Mouse (Mus musculus): ENCODE results near the gene Chil1. TPM values are rescaled to one million over a fixed set of nuclear protein-coding genes. Genes with fewer than 3 reads are reported as not detected.

Gene Chil1
- polyA plus RNA-seq, 1 experiment from 2014 or later, result 0.96 TPM

DNA sequence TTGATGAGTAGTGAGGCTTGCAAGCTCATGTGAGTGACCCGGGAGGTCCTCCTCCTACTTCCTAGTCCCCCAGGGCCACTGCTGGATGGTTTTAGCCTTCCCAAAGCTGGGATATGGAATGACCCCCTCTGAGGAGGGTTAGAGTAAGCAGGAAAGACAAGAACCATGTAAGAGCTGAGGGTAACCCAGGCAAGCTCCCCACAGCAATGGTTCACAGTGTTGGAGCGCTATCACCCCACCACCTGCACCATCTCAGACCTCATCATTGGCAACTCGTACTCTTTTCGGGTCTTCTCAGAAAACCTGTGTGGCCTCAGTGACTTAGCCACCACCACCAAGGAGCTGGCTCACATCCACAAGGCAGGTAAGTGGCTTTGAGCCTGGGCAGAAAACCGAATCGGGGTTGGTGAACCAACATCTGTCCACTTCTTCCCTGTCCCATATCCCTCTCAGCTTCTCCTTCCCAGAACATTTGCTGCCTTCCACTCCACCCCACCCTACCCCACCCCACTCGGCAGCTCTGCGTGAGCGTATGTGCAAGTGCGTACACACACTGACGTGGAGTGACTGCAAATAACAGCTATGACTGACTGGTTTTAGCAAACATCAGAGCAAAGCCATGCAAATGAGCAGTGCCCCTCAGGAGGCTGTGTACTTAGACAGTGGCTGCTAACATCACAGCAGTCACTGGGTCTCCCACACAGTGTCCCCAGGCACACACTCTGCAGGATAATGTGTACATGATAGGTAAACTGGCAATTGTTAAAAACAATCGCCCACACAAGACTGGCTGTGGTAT, 16.4 kb downstream of the Chil1 start:
- no peak overlapping the region for H3K4me3 ChIP-seq
- DNase-seq (ENCODE audit: low spot score), result no peak
- 90% methylated on average over 12 of the region's 12 CpGs for WGBS
- no peaks in the 10 kb centered on the region for H3K9me3 ChIP-seq
- H3K4me1 ChIP-seq, result peaks cover 41% of the 10 kb centered on the region
- H3K27me3 ChIP-seq (replicated peaks; ENCODE audit: low read depth, poor library complexity, severe bottlenecking), result no peaks in the 10 kb centered on the region; the same call in 1 of the 2 replicates
- no peak overlapping the region; the same call in 1 of the 2 replicates for H3K27ac ChIP-seq (replicated peaks)
- H3K36me3 ChIP-seq (replicated peaks), result no peaks in the 10 kb centered on the region

DNA sequence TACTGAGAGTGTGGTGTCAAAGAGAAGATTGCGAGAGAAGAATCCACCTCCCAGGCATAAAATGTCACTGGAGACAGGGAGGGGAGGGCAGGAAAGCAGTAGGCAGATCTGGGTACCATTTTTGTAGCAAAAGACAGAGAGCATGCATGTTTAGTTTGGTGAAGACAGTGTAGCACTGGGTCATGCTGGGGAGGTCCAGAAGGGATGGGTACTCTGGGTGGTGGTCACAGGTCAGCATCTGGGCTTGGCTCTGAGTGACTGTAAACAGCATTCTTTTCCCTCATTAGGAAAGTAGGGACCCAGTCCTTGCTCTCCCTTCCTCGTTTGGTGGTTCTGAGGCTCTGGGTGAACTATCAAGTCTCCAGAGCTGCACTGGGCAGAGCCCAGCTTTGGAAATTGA, 18.5 kb downstream of the Chil1 start:
- 58% methylated on average over 2 of the region's 2 CpGs for WGBS
- Histone ChIP-seq H3K9me3 (no peaks in the 10 kb centered on the region), H3K36me3 (replicated peaks) (no peaks in the 10 kb centered on the region), H3K4me1 (peaks cover 20% of the 10 kb centered on the region), H3K27me3 (replicated peaks; ENCODE audit: low read depth, poor library complexity, severe bottlenecking) (no peaks in the 10 kb centered on the region; the same call in 1 of the 2 replicates), H3K4me3 (no peak overlapping the region), H3K27ac (replicated peaks) (no peak overlapping the region)
- DNase-seq (ENCODE audit: low spot score), result no peak

- no peaks in the 10 kb centered on the region for H3K9me3 ChIP-seq
- H3K4me1 ChIP-seq, result peaks cover 16% of the 10 kb centered on the region
- H3K27ac ChIP-seq (replicated peaks), result no peak overlapping the region
- no peak overlapping the region for H3K4me3 ChIP-seq
- DNase-seq (ENCODE audit: low spot score), result no peak
- no peaks in the 10 kb centered on the region for H3K36me3 ChIP-seq (replicated peaks)
- no peaks in the 10 kb centered on the region for H3K27me3 ChIP-seq (replicated peaks; ENCODE audit: low read depth, poor library complexity, severe bottlenecking)
- 86% methylated on average over 6 of the region's 6 CpGs for WGBS
Observed at GRCm38 (mm10) chr1:134200998-134201686, 19.2 kb downstream of the Chil1 start.

DNA sequence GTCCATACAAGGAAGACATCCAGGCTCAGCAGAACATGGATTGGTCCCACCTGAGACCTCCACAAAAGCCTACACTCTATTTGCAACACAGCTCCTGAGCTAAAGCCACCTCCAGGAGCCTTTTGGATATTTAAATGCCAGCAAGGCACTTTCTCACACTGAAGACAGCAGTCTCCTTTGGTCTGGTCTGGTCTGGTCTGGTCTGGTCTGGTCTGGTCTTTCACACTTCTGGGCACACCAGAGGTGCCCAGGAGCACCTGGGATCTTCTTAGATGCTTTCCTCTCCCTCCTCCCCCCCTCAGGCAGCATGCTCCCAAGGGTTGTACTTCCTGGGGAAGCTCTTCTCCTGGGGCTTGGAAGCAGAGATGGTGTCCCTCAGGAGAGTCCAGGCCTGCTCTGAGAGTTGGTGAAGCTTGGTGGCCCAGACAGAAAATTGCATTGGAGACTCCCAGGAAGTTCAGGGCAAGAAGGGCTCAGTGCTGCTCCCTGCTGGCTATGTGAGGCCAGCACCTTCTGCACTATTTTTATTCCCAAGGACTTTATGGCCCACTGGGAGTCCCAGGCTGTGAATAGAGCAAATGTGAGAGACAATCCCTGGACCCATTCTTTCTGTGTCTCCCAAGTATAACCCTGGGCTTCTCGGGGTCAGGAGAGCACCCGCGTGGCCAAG, 19.9 kb downstream of the Chil1 start:
- Histone ChIP-seq H3K27ac (replicated peaks) (no peak overlapping the region), H3K4me3 (no peak overlapping the region), H3K36me3 (replicated peaks) (no peaks in the 10 kb centered on the region), H3K4me1 (peaks cover 17% of the 10 kb centered on the region), H3K9me3 (no peaks in the 10 kb centered on the region), H3K27me3 (replicated peaks; ENCODE audit: low read depth, poor library complexity, severe bottlenecking) (no peaks in the 10 kb centered on the region)
- no peak for DNase-seq (ENCODE audit: low spot score)
- WGBS, result 39% methylated on average over 3 of the region's 3 CpGs

DNA sequence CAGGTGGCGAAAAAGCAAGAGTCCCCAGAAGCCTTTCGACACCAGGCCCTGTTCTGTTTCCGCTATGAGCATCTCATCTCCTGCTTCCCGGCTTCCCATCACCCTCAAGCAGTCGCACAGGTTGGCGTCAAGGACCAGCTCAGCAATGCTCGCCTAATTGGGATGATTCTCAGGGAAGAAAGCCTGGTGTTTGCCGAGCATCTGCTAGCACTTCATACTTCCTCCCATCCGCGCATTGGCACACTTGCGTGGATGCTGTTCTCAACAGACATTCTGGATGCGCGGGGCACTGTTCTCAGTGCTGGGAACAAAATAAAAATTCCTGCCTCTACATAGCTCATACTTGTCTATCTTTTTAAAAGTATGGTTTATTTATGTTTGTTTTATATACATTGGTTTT, 22.3 kb downstream of the Chil1 start:
- DNase-seq (ENCODE audit: low spot score), result no peak
- H3K27ac ChIP-seq (replicated peaks), result no peak overlapping the region
- no peaks in the 10 kb centered on the region for H3K9me3 ChIP-seq
- H3K36me3 ChIP-seq (replicated peaks), result no peaks in the 10 kb centered on the region
- H3K4me3 ChIP-seq, result no peak overlapping the region
- no peaks in the 10 kb centered on the region for H3K27me3 ChIP-seq (replicated peaks; ENCODE audit: low read depth, poor library complexity, severe bottlenecking)
- peaks cover 12% of the 10 kb centered on the region for H3K4me1 ChIP-seq
- 87% methylated on average over 13 of the region's 13 CpGs for WGBS

GRCm38 (mm10) chr1:134205296-134206018, 23.5 kb downstream of the Chil1 start:
- Histone ChIP-seq H3K36me3 (replicated peaks) (no peaks in the 10 kb centered on the region), H3K4me1 (peaks cover 18% of the 10 kb centered on the region), H3K27me3 (replicated peaks; ENCODE audit: low read depth, poor library complexity, severe bottlenecking) (no peaks in the 10 kb centered on the region), H3K4me3 (no peak overlapping the region), H3K27ac (replicated peaks) (no peak overlapping the region), H3K9me3 (no peaks in the 10 kb centered on the region)
- no peak for DNase-seq (ENCODE audit: low spot score)
- WGBS, result 63% methylated on average over 9 of the region's 9 CpGs

- Histone ChIP-seq H3K27me3 (replicated peaks; ENCODE audit: low read depth, poor library complexity, severe bottlenecking) (no peaks in the 10 kb centered on the region), H3K27ac (replicated peaks) (no peak overlapping the region), H3K36me3 (replicated peaks) (no peaks in the 10 kb centered on the region), H3K4me1 (peaks cover 24% of the 10 kb centered on the region), H3K4me3 (no peak overlapping the region), H3K9me3 (no peaks in the 10 kb centered on the region)
- WGBS, result 49% methylated on average over 5 of the region's 5 CpGs
- DNase-seq (ENCODE audit: low spot score), result no peak
Observed at GRCm38 (mm10) chr1:134206085-134206484, 24.1 kb downstream of the Chil1 start.

DNA sequence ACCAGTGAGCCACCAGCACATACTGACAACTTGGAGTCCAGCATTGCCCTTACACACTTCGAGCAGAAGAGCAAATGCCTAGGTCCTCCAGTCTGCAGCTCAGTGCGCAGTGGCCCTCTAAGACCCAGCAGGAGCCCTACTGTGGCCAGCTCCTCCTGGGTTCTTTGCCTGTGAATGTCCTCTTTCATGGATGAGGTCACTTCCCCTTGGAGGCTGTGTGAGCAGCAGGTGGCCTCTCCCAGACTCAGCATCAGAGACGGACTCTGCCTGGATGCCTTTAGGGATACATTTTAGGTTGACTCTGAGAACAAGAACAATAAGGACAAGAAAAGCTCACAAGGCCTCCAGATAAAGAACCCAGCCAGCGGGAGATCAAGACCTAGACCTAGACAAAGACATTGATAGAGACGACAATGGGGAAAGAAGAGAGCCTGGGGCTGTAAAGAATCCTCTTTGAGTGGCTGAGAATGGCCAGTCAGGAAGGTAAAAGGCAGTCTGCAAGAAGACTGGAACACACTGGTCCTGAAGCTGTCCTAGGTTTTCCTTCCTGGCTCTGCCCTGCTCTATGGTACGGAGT, 28.3 kb downstream of the Chil1 start:
- WGBS, result 56% methylated on average over 6 of the region's 6 CpGs
- DNase-seq (ENCODE audit: low spot score), result no peak
- Histone ChIP-seq H3K36me3 (replicated peaks) (no peaks in the 10 kb centered on the region), H3K27ac (replicated peaks) (no peak overlapping the region), H3K4me3 (no peak overlapping the region), H3K4me1 (peaks cover 42% of the 10 kb centered on the region), H3K27me3 (replicated peaks; ENCODE audit: low read depth, poor library complexity, severe bottlenecking) (peaks cover 30% of the 10 kb centered on the region), H3K9me3 (no peaks in the 10 kb centered on the region)

DNA sequence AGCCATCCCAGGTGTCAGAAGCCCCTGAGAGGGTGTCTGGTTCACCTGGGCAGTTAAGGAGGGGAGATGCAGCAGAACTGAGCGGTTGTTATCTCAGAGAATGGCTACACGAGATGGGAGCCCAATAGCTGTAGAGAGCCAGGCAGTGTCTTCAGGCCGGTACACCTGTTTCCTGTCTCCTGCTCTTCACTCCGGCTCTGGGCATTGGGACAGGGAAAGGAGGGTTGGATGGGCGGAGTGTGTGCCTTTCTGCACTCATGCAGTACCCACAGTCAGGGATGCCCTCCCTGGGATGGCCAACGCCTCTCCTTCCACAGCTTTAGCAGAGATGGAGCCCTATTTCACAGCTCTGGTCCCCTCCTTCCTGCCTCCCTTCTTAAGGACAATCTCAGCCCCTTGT, 29.1 kb downstream of the Chil1 start:
- Histone ChIP-seq H3K36me3 (replicated peaks) (no peaks in the 10 kb centered on the region), H3K9me3 (no peaks in the 10 kb centered on the region), H3K27me3 (replicated peaks; ENCODE audit: low read depth, poor library complexity, severe bottlenecking) (peaks cover 32% of the 10 kb centered on the region), H3K27ac (replicated peaks) (0 out of 2 replicates have a peak overlapping the region, but pooled peaks have one; percentile 32), H3K4me3 (no peak overlapping the region), H3K4me1 (peaks cover 48% of the 10 kb centered on the region)
- 64% methylated on average over 6 of the region's 6 CpGs for WGBS
- DNase-seq (ENCODE audit: low spot score), result no peak

DNA sequence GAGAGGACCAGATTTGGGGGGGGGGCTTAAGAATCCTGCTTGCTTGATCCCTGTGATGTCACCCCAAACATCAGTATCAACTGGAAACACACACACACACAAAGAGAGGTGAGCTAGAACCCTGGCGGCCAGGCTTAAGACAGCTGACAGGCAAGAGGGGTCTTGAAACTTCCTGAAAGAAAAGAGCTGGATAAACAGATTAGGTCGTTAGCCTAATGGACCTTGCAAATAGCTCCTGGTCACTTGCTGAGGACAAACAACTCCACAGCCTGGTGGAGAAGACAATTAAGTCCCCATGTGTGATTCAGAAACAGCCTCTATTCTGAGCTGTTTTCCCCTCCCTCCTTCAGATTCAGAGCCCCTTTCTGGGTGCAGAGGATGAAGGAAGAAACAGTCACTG, 29.7 kb downstream of the Chil1 start:
- H3K4me1 ChIP-seq, result peaks cover 48% of the 10 kb centered on the region
- H3K27ac ChIP-seq (replicated peaks), result peak overlapping the region; percentile 48; the same call in 1 of the 2 replicates
- WGBS, result 10% methylated on average over 2 of the region's 2 CpGs
- peaks cover 32% of the 10 kb centered on the region for H3K27me3 ChIP-seq (replicated peaks; ENCODE audit: low read depth, poor library complexity, severe bottlenecking)
- no peaks in the 10 kb centered on the region for H3K36me3 ChIP-seq (replicated peaks)
- H3K9me3 ChIP-seq, result no peaks in the 10 kb centered on the region
- H3K4me3 ChIP-seq, result no peak overlapping the region
- DNase-seq (ENCODE audit: low spot score), result no peak

DNA sequence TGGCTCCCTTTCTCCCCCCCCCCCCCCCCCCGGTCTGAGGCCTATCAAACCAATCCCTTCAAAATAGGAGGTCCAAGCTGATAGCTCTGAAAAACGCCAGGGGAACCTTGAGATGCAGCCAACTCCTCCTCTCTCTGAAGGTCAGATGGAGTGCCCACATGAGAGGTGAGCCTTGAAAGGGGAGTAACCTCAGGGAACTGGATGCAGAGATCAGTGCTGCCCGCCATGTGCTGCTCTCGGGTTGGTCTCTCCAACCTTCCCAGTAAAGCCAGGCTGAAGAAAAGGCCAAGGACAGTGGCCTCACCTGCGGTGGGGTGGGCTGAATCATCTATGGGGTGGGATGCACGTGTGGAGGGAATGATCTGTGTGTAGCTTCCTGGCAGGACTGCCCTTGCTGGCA, 30.4 kb downstream of the Chil1 start:
- Histone ChIP-seq H3K27me3 (replicated peaks; ENCODE audit: low read depth, poor library complexity, severe bottlenecking) (peaks cover 33% of the 10 kb centered on the region), H3K4me3 (no peak overlapping the region), H3K4me1 (peaks cover 48% of the 10 kb centered on the region), H3K9me3 (no peaks in the 10 kb centered on the region), H3K36me3 (replicated peaks) (no peaks in the 10 kb centered on the region), H3K27ac (replicated peaks) (no peak overlapping the region)
- DNase-seq (ENCODE audit: low spot score), result no peak
- WGBS, result 76% methylated on average over 6 of the region's 6 CpGs

- DNase-seq (ENCODE audit: low spot score), result no peak
- Histone ChIP-seq H3K9me3 (no peaks in the 10 kb centered on the region), H3K27me3 (replicated peaks; ENCODE audit: low read depth, poor library complexity, severe bottlenecking) (peaks cover 41% of the 10 kb centered on the region), H3K27ac (replicated peaks) (no peak overlapping the region), H3K36me3 (replicated peaks) (no peaks in the 10 kb centered on the region), H3K4me1 (peaks cover 48% of the 10 kb centered on the region), H3K4me3 (no peak overlapping the region)
- 74% methylated on average over 7 of the region's 7 CpGs for WGBS
Observed at GRCm38 (mm10) chr1:134213405-134213804, 31.4 kb downstream of the Chil1 start.

Data from embryonic facial prominence, embryonic 10.5 days (tissue).